Comparison of ENCODE assay signal across 8 mouse cellular contexts in genomic region chr4:115731588-115732222, GRCm38 (mm10). TPM values are rescaled to one million over a fixed set of nuclear protein-coding genes. Genes with fewer than 3 reads are reported as not detected.
DNase-seq lines count a peak whose midpoint lies in the region; ATAC-seq lines count a peak whose summit lies in the region.

No protein-coding gene starts in this region.

- ATAC-seq in megakaryocyte progenitor cell, adult 5-6 weeks (replicated peaks; ENCODE audit: poor library complexity), result peak; percentile 85

- peak; percentile 79 for DNase-seq in ZHBTc4 (ENCODE audit: low read depth, low spot score)
- peak; percentile 78 to 84 for DNase-seq in cerebellum, postnatal 25 days
- DNase-seq in frontal cortex, postnatal 36 days (ENCODE audit: low spot score in 2 of 2), result peak; percentile 55 to 86
- DNase-seq in induced T-regulatory cell, adult 2 months (ENCODE audit: low read depth), result peak; percentile 88
- DNase-seq in left cerebral cortex, adult 8-10 months (ENCODE audit: low spot score in 2 of 2), result peak; percentile 34 to 62
- peak; percentile 60 for DNase-seq in right cerebral cortex, postnatal 14 days
- DNase-seq in urinary bladder, postnatal 36 days (ENCODE audit: low spot score in 2 of 2), result peak; percentile 64 to 71

RNA-seq across cellular contexts. Expression of gene Efcab14, which starts 5.8 kb away (rescaled TPM):
- 10 to 100 TPM; 57.1 to 59.7 (median 57.6) TPM for total RNA-seq in left cerebral cortex, adult 8-10 months (2022)
- 59.8 and 64.1 TPM in 2 replicates for total RNA-seq in megakaryocyte progenitor cell, adult 5-6 weeks (2015)
- 19.9 and 32.8 TPM in 2 replicates for total RNA-seq in megakaryocyte progenitor cell, adult 5-6 weeks (2017)

RNA-seq across cellular contexts. Expression of gene Tex38, which starts 49.1 kb away (rescaled TPM):
- 1 to 10 TPM in 1 of 4 experiments, under 1 TPM in 2, not detected in 1; 0.48 to 1.0 (median 0.95) TPM for total RNA-seq in left cerebral cortex, adult 8-10 months (2022)
- total RNA-seq in megakaryocyte progenitor cell, adult 5-6 weeks (2015), result not detected in 2 replicates
- total RNA-seq in megakaryocyte progenitor cell, adult 5-6 weeks (2017), result not detected in 2 replicates

RNA-seq across cellular contexts. Expression of gene Atpaf1, which starts 52.9 kb away (rescaled TPM):
- 10 to 100 TPM; 77.6 to 82.8 (median 81.9) TPM for total RNA-seq in left cerebral cortex, adult 8-10 months (2022)
- 32.1 and 33.7 TPM in 2 replicates for total RNA-seq in megakaryocyte progenitor cell, adult 5-6 weeks (2015)
- 11.5 and 21.2 TPM in 2 replicates for total RNA-seq in megakaryocyte progenitor cell, adult 5-6 weeks (2017)

Comparison
In these comparisons a context has a peak if more than half of its experiments do, and no peak if none do; other contexts are left out.
1. Peak in every context shown above with its lines: DNase-seq and ATAC-seq.